Mouse (Mus musculus): Measurements from ENCODE around the gene Gna15. TPM values are rescaled to one million over a fixed set of nuclear protein-coding genes. Genes with fewer than 3 reads are reported as not detected.

Gna15 gene
- total and polyA plus RNA-seq, 2 experiments from 2014 or later: 0.63 TPM; not detected in 1

GRCm38 (mm10) chr10:81534826-81535225, 10.8 kb upstream of the Gna15 start:
- no peak for ATAC-seq (ENCODE audit: insufficient read depth, low read depth)

GRCm38 (mm10) chr10:81526779-81527178, 2.8 kb upstream of the Gna15 start:
- H3K4me3 ChIP-seq (ENCODE audit: low read depth, low read length): no peak overlapping the region
- peak; percentile 26 for DNase-seq (ENCODE audit: low spot score)
- no peak overlapping the region for H3K9ac ChIP-seq (replicated peaks; ENCODE audit: low read depth, low read length)
- no peaks in the 10 kb centered on the region; the same call in 1 of the 2 replicates for H3K27me3 ChIP-seq (ENCODE audit: control insufficient read depth, insufficient read depth, low read length)
- TF ChIP-seq CTCF (IDR thresholded peaks at IDR 0.05; ENCODE audit: low read depth) (peak; percentile 87), EP300 (IDR thresholded peaks at IDR 0.05; ENCODE audit: low read depth) (no peak)
- ATAC-seq (ENCODE audit: insufficient read depth, low read depth): peak; percentile 40; the same call in 1 of the 2 replicates
- 14% methylated on average over 14 of the region's 14 CpGs for WGBS
- H3K4me1 ChIP-seq (ENCODE audit: control insufficient read depth, insufficient read depth): no peaks in the 10 kb centered on the region; the same call in 1 of the 2 replicates
- H3K36me3 ChIP-seq (replicated peaks; ENCODE audit: control insufficient read depth, insufficient read depth, low read length): peaks cover 28% of the 10 kb centered on the region
- no peaks in the 10 kb centered on the region for H3K9me3 ChIP-seq (replicated peaks; ENCODE audit: control insufficient read depth, low read length)
- H3K4me2 ChIP-seq (ENCODE audit: low read depth, low read length): no peak overlapping the region
- no peak overlapping the region for H3K27ac ChIP-seq (ENCODE audit: low read depth)

More at GRCm38 (mm10) chr10:81534826-81535225, 10.8 kb upstream of the Gna15 start:
- peaks cover 34% of the 10 kb centered on the region for H3K36me3 ChIP-seq (replicated peaks; ENCODE audit: control insufficient read depth, insufficient read depth, low read length)
- no peaks in the 10 kb centered on the region for H3K4me1 ChIP-seq (ENCODE audit: control insufficient read depth, insufficient read depth)
- DNase-seq (ENCODE audit: low spot score): no peak
- TF ChIP-seq CTCF (IDR thresholded peaks at IDR 0.05; ENCODE audit: low read depth) (no peak), EP300 (IDR thresholded peaks at IDR 0.05; ENCODE audit: low read depth) (no peak)
- no peaks in the 10 kb centered on the region for H3K27me3 ChIP-seq (ENCODE audit: control insufficient read depth, insufficient read depth, low read length)
- 77% methylated on average over 16 of the region's 16 CpGs for WGBS
- H3K4me2 ChIP-seq (ENCODE audit: low read depth, low read length): no peak overlapping the region
- H3K27ac ChIP-seq (ENCODE audit: low read depth): no peak overlapping the region
- H3K9me3 ChIP-seq (replicated peaks; ENCODE audit: control insufficient read depth, low read length): no peaks in the 10 kb centered on the region
- no peak overlapping the region for H3K4me3 ChIP-seq (ENCODE audit: low read depth, low read length)
- H3K9ac ChIP-seq (replicated peaks; ENCODE audit: low read depth, low read length): no peak overlapping the region

GRCm38 (mm10) chr10:81525017-81525694, 1.1 kb upstream of the Gna15 start:
- H3K9me3 ChIP-seq (replicated peaks; ENCODE audit: control insufficient read depth, low read length): no peaks in the 10 kb centered on the region
- no peak overlapping the region for H3K4me3 ChIP-seq (ENCODE audit: low read depth, low read length)
- 46% methylated on average over 12 of the region's 13 CpGs for WGBS
- no peak overlapping the region for H3K9ac ChIP-seq (replicated peaks; ENCODE audit: low read depth, low read length)
- H3K36me3 ChIP-seq (replicated peaks; ENCODE audit: control insufficient read depth, insufficient read depth, low read length): peaks cover 15% of the 10 kb centered on the region
- no peaks in the 10 kb centered on the region; the same call in 1 of the 2 replicates for H3K4me1 ChIP-seq (ENCODE audit: control insufficient read depth, insufficient read depth)
- no peak for ATAC-seq (ENCODE audit: insufficient read depth, low read depth)
- H3K27ac ChIP-seq (ENCODE audit: low read depth): no peak overlapping the region
- DNase-seq (ENCODE audit: low spot score): no peak
- TF ChIP-seq EP300 (IDR thresholded peaks at IDR 0.05; ENCODE audit: low read depth) (no peak), CTCF (IDR thresholded peaks at IDR 0.05; ENCODE audit: low read depth) (no peak)
- H3K4me2 ChIP-seq (ENCODE audit: low read depth, low read length): no peak overlapping the region
- H3K27me3 ChIP-seq (ENCODE audit: control insufficient read depth, insufficient read depth, low read length): no peaks in the 10 kb centered on the region; the same call in 1 of the 2 replicates

GRCm38 (mm10) chr10:81523570-81523969, 455 bp downstream of the Gna15 start:
- Histone ChIP-seq H3K4me1 (ENCODE audit: control insufficient read depth, insufficient read depth) (no peaks in the 10 kb centered on the region; the same call in 1 of the 2 replicates), H3K4me3 (ENCODE audit: low read depth, low read length) (peak overlapping the region; percentile 14; the same call in 1 of the 2 replicates), H3K9ac (replicated peaks; ENCODE audit: low read depth, low read length) (no peak overlapping the region), H3K9me3 (replicated peaks; ENCODE audit: control insufficient read depth, low read length) (no peaks in the 10 kb centered on the region), H3K36me3 (replicated peaks; ENCODE audit: control insufficient read depth, insufficient read depth, low read length) (no peaks in the 10 kb centered on the region), H3K27me3 (ENCODE audit: control insufficient read depth, insufficient read depth, low read length) (no peaks in the 10 kb centered on the region; the same call in 1 of the 2 replicates), H3K27ac (ENCODE audit: low read depth) (no peak overlapping the region), H3K4me2 (ENCODE audit: low read depth, low read length) (peak overlapping the region; percentile 7; the same call in 1 of the 2 replicates)
- TF ChIP-seq CTCF (IDR thresholded peaks at IDR 0.05; ENCODE audit: low read depth): no peak
- TF ChIP-seq EP300 (IDR thresholded peaks at IDR 0.05; ENCODE audit: low read depth): no peak
- no peak for ATAC-seq (ENCODE audit: insufficient read depth, low read depth)
- 14% methylated on average over 19 of the region's 19 CpGs for WGBS
- DNase-seq (ENCODE audit: low spot score): no peak

- no peak for ATAC-seq (ENCODE audit: insufficient read depth, low read depth)
- H3K9ac ChIP-seq (replicated peaks; ENCODE audit: low read depth, low read length): no peak overlapping the region
- H3K27ac ChIP-seq (ENCODE audit: low read depth): no peak overlapping the region
- H3K4me2 ChIP-seq (ENCODE audit: low read depth, low read length): no peak overlapping the region
- no peaks in the 10 kb centered on the region for H3K9me3 ChIP-seq (replicated peaks; ENCODE audit: control insufficient read depth, low read length)
- no peak for TF ChIP-seq EP300 (IDR thresholded peaks at IDR 0.05; ENCODE audit: low read depth)
- no peak for TF ChIP-seq CTCF (IDR thresholded peaks at IDR 0.05; ENCODE audit: low read depth)
- no peaks in the 10 kb centered on the region for H3K36me3 ChIP-seq (replicated peaks; ENCODE audit: control insufficient read depth, insufficient read depth, low read length)
- no peaks in the 10 kb centered on the region; the same call in 1 of the 2 replicates for H3K27me3 ChIP-seq (ENCODE audit: control insufficient read depth, insufficient read depth, low read length)
- H3K4me1 ChIP-seq (ENCODE audit: control insufficient read depth, insufficient read depth): no peaks in the 10 kb centered on the region; the same call in 1 of the 2 replicates
- H3K4me3 ChIP-seq (ENCODE audit: low read depth, low read length): no peak overlapping the region
- 63% methylated on average over 6 of the region's 6 CpGs for WGBS
- no peak for DNase-seq (ENCODE audit: low spot score)
Measured at GRCm38 (mm10) chr10:81523142-81523541, 883 bp downstream of the Gna15 start.
